Mouse (Mus musculus) intestine, embryonic 16.5 days (tissue): ENCODE data around the gene Mrnip. TPM values are rescaled to one million over a fixed set of nuclear protein-coding genes. Genes with fewer than 3 reads are reported as not detected.

Experiments used
- ATAC-seq: fragments of 200-750 bp; cut with Nextera tagmentation; 2 replicates; pipeline ENCODE4 v1.8.0; 2017; ENCODE audit warnings: moderate TSS enrichment, moderate library complexity
- H3K27ac ChIP-seq: fragments of 300-500 bp; sonication (generic); 2 replicates; pipeline ENCODE4 v1.5.1; 2014; ENCODE audit warnings: mild to moderate bottlenecking, low read length
- H3K27me3 ChIP-seq: fragments of 300-500 bp; sonication (generic); replicated peaks from 2 replicates; pipeline ENCODE4 v1.6.1; 2014; ENCODE audit warnings: low read length, control low read depth, mixed read lengths; ENCODE audit not compliant: control insufficient read depth, insufficient read depth
- H3K36me3 ChIP-seq: fragments of 300-500 bp; sonication (generic); 2 replicates; pipeline ENCODE4 v1.6.1; 2014; ENCODE audit warnings: low read length, control low read depth; ENCODE audit not compliant: control insufficient read depth, insufficient read depth
- H3K4me1 ChIP-seq: fragments of 300-500 bp; sonication (generic); 2 replicates; pipeline ENCODE4 v1.6.1; 2014; ENCODE audit warnings: low read length, control low read depth, mixed read lengths; ENCODE audit not compliant: control insufficient read depth, insufficient read depth
- H3K4me2 ChIP-seq: fragments of 300-500 bp; sonication (generic); 2 replicates; pipeline ENCODE4 v1.6.1; 2014; ENCODE audit warnings: low read depth, low read length, control low read depth
- H3K4me3 ChIP-seq: fragments of 300-500 bp; sonication (generic); 2 replicates; pipeline ENCODE4 v1.5.1; 2014; ENCODE audit warnings: mild to moderate bottlenecking, low read length
- H3K9ac ChIP-seq: fragments of 300-500 bp; sonication (generic); 2 replicates; pipeline ENCODE4 v1.6.1; 2014; ENCODE audit warnings: low read depth, low read length
- H3K9me3 ChIP-seq: fragments of 300-500 bp; sonication (generic); 2 replicates; pipeline ENCODE4 v1.6.1; 2016; ENCODE audit warnings: low read length, control low read depth; ENCODE audit not compliant: control insufficient read depth
- WGBS: fragments of 180-500 bp; shearing (Covaris S2); extraction: QIAGEN DNeasy Blood & Tissue Kit; methylation state at CpG from one replicate; pipeline ENCODE4 v1.1.7; 2014; 5-methylcytosine and 5-hydroxymethylcytosine counted together
- polyA plus RNA-seq: library from polyadenylated mRNA; unstranded; fragments of >200 nt; fragmentation: Nextera tagmentation; extraction: Ambion mirVana; gene quantifications from 2 replicates; pipeline ENCODE4 v1.2.1, GENCODE M21; 2015

The Mrnip gene
- polyA plus RNA-seq, 1 experiment from 2014 or later: 12.4 TPM

DNA sequence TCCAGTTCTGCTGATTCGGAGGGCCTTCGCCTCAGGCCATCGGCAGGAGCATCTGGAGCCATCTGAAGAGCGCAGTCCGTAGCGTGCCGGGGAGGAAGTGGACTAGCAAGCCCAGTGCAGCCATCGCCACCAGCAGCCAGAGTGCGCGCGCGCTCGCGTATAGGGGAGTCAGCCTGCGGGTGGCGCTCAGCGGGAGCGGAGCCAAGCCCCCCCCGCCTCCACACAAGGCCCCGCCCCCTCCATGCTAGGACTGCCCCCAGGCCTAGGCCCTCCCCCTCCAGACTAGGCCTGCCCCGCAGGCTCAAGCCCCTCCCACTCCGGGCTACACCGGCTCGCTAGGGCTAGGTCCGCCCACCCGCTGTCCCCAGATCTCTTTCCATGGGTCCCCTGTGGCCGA lies 62.3 kb downstream of the Mrnip start:
- Histone ChIP-seq H3K4me1 (peaks cover 20% of the 10 kb centered on the region), H3K36me3 (peaks cover 18% of the 10 kb centered on the region), H3K27me3 (no peaks in the 10 kb centered on the region), H3K4me3 (peak overlapping the region; percentile 69), H3K4me2 (peak overlapping the region; percentile 96), H3K9ac (peak overlapping the region; percentile 63), H3K27ac (no peak overlapping the region), H3K9me3 (no peaks in the 10 kb centered on the region)
- ATAC-seq: peak; percentile 94
- WGBS: 1% methylated on average over 26 of the region's 27 CpGs

DNA sequence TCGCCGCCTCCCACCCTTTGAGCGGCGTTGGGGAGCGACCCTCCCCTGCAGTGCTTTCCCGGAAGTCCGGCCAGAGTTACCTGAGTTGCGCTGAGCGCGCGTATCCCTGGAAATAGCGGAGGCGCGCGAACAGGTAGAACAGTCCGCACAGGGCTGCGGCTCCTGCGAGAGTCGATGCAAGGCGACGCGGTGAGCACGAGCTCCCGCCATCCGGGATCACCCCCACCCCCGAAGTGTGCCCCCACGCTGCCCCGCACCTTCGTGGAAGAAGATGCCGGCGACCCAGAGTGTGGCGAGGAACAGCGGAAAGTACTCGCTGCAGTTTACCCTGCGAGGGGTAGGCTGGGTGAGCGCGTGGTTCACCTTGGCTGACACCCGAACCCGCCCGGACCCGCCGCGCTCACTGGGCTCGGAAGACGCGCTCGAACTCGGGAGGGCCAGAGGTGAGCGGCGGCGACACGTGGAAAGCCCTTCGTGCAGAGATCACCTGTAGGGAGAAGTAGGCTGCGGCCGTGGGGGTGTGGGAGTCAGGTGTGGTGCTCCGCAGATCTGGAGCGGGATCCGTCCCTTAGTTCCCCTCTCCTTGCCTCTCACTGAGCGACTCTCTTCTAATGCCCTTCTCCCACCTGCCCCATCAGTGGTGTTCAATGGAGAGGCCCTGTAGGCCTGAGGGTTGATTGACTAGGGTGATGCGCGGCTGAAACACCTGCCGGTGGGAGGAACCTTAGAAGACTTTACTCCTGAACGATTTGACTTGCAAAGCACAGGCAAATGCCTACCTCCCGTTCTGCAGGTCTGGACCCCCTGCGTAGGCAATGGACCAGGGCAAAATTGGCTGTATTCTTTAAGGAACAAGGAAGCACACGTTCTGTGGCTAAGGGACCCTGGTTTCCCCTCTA lies 62.9 kb downstream of the Mrnip start:
- peak; percentile 43 for ATAC-seq
- H3K4me2 ChIP-seq: peak overlapping the region; percentile 96
- H3K4me1 ChIP-seq: peaks cover 20% of the 10 kb centered on the region
- 2% methylated on average over 66 of the region's 66 CpGs for WGBS
- no peaks in the 10 kb centered on the region for H3K27me3 ChIP-seq
- H3K9ac ChIP-seq: peak overlapping the region; percentile 63
- H3K27ac ChIP-seq: peak overlapping the region; percentile 18; the same call in 1 of the 2 replicates
- H3K4me3 ChIP-seq: peak overlapping the region; percentile 69
- no peaks in the 10 kb centered on the region for H3K9me3 ChIP-seq
- H3K36me3 ChIP-seq: peaks cover 18% of the 10 kb centered on the region

DNA sequence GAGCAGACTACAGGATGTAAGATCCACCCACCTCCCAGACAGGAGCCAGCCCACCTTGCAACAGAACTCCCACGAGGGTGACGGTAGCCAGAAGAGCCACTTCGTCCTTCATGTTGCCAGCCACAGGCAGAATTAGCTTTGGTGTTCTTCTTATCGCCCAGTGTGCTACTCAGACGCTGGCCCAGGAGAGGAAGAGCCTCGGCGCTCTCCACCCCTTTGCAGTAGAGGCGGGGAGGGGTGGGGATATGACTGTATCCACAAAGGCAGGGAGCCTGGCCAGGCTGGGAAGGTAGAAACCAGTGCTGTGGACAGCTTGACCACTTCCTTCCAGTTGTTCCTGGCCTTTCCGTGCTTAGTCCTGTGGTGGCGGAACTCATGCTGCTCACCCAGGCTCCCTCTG lies 64.1 kb downstream of the Mrnip start, which contains the start of gene Ltc4s:
TSS of gene Ltc4s (minus strand) at position 293 of the 400 bp plus-strand sequence.
- Histone ChIP-seq H3K27me3 (no peaks in the 10 kb centered on the region), H3K36me3 (peaks cover 12% of the 10 kb centered on the region), H3K9me3 (no peaks in the 10 kb centered on the region), H3K4me2 (peak within 1 kb of the TSS; percentile 96), H3K4me3 (peak within 1 kb of the TSS; percentile 69), H3K9ac (peak within 1 kb of the TSS; percentile 63; the same call in 1 of the 2 replicates), H3K27ac (no peak within 1 kb of the TSS), H3K4me1 (peaks cover 20% of the 10 kb centered on the region)
- 40% methylated on average over 10 of the region's 10 CpGs for WGBS
- ATAC-seq: peak; percentile 13; the same call in 1 of the 2 replicates

DNA sequence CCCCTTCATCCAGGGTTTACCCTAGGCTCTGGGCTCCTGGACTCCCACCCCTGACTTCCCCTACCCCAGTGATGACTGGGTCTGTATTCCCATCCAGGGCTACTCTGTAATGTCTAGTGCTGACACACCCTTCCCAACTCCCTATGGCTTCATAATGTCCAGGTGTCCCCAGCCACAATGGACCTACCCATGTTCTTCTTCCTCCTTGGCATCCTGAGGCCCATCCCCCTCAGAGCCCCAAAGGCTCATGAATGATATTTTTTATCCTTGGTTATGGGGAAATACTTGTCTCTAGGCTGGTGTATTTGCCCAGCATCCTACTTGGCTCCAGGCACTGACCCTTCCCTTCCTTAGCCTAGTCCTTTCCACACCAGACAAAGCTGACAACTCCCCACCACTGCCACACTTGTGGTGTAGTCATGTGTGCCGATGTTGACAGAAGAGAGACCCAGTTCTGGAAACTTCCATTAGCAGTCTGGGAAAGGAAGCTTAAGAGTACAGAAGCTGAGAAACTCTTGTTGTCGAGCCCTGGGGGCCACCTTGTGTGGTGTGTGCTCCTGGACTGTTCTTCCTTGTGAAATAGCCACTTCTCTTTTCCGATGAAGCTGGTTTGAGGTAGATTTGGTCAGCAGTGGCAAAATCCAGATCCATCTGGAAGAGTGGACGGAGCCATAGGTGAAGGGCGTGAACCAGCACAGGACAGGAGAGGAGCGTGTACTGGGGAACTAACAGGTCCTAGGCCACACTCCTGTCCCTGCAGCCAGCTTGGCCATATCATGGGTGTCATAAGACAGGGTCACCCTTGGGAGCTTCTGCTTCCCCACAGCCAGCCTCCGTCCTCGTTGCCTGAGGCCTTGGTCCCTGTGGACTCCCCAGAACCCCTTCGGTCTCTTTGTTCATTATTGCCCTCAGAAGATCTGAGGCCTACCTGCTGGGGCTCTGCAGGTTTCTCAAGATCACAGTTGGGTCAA lies 64.9 kb downstream of the Mrnip start:
- H3K4me2 ChIP-seq: no peak overlapping the region
- peaks cover 20% of the 10 kb centered on the region for H3K4me1 ChIP-seq
- H3K27me3 ChIP-seq: no peaks in the 10 kb centered on the region
- no peaks in the 10 kb centered on the region for H3K9me3 ChIP-seq
- H3K9ac ChIP-seq: no peak overlapping the region
- ATAC-seq: no peak
- H3K36me3 ChIP-seq: peaks cover 5% of the 10 kb centered on the region; the same call in 1 of the 2 replicates
- WGBS: 89% methylated on average over 9 of the region's 9 CpGs
- H3K4me3 ChIP-seq: no peak overlapping the region
- H3K27ac ChIP-seq: no peak overlapping the region

DNA sequence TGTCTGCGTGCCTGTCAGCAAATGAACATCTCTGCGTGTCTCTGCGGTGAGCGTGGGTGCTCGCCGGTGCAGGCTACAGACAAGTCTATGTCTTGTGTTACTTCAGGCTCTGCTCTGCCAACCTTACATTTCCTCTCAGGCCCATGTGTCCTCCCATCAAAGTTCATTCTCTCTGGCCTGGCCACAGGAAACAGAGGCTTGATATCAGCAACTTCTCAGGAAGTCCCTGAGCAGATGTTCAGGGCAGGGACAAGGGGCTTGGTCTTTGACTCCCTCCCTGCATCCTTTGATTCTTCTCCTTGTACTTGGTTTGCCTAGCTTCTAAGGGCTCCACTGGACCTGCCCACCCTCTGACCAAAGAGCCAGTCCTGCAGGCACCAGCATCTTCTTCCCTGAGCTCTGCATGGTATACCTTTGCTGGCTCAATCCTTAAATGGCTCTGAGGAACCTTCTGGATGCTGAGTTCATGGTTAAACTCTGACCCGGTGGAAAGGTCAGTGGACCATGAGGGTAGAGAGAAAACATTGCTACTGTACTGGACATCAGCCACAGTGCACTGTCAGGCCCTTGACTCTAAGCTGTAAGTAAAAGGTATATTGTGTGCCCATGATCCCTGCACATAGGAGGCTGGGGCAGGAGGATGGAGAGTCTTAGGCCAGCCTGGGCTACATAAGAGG lies 66.1 kb downstream of the Mrnip start:
- Histone ChIP-seq H3K27me3 (no peaks in the 10 kb centered on the region), H3K4me2 (no peak overlapping the region)
- ATAC-seq: no peak

DNA sequence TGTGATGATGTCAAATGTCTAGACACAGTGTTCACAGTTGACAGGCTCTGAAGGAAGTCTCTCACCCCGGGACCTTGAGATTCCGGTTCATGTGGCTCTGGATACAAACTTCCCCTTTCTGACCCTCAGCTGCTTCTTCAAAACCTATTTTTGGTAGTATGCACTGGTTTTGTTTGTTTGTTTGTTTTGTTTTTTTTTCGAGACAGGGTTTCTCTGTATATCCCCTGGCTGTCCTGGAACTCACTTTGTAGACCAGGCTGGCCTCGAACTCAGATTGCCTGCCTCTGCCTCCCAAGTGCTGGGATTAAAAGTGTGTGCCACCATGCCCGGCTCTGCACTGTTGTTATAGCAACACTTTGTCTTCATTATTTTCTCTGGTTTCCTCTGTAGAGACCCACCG lies 69.7 kb downstream of the Mrnip start:
- no peak for ATAC-seq
- H3K36me3 ChIP-seq: no peaks in the 10 kb centered on the region
- no peak overlapping the region for H3K9ac ChIP-seq
- no peak overlapping the region for H3K4me2 ChIP-seq
- no peaks in the 10 kb centered on the region for H3K9me3 ChIP-seq
- 79% methylated on average over 6 of the region's 6 CpGs for WGBS
- no peak overlapping the region for H3K4me3 ChIP-seq
- no peaks in the 10 kb centered on the region for H3K27me3 ChIP-seq
- no peak overlapping the region for H3K27ac ChIP-seq
- no peaks in the 10 kb centered on the region for H3K4me1 ChIP-seq

More for the DNA sequence above, 66.1 kb downstream of the Mrnip start:
- 86% methylated on average over 7 of the region's 7 CpGs for WGBS
- H3K4me1 ChIP-seq: peaks cover 20% of the 10 kb centered on the region
- H3K36me3 ChIP-seq: no peaks in the 10 kb centered on the region
- H3K9ac ChIP-seq: no peak overlapping the region
- no peak overlapping the region for H3K27ac ChIP-seq
- H3K9me3 ChIP-seq: no peaks in the 10 kb centered on the region
- no peak overlapping the region for H3K4me3 ChIP-seq

DNA sequence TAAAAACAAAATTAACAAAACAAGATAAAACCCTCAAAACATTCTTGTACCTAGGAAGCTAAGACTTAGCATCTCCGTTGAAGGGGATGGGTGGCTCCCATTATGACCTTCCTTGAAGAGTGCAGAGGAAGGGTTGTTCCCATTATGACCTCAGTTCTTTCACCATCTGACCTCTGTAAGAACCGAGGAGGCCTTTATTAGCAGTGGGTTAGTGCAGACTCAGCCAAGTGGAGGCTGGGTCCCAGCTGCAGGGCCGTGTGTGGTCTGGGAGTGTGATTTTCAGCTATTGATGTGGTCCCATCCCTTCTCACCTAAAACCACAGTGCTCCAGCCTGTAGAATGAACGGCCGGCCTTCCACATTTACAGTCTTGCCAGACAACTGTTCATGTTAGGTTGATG lies 71.0 kb downstream of the Mrnip start:
- H3K27me3 ChIP-seq: no peaks in the 10 kb centered on the region
- WGBS: 75% methylated on average over 5 of the region's 5 CpGs
- no peaks in the 10 kb centered on the region for H3K36me3 ChIP-seq
- ATAC-seq: no peak
- no peaks in the 10 kb centered on the region for H3K9me3 ChIP-seq
- H3K4me1 ChIP-seq: no peaks in the 10 kb centered on the region
- H3K27ac ChIP-seq: no peak overlapping the region
- H3K4me2 ChIP-seq: no peak overlapping the region
- no peak overlapping the region for H3K9ac ChIP-seq
- H3K4me3 ChIP-seq: no peak overlapping the region

DNA sequence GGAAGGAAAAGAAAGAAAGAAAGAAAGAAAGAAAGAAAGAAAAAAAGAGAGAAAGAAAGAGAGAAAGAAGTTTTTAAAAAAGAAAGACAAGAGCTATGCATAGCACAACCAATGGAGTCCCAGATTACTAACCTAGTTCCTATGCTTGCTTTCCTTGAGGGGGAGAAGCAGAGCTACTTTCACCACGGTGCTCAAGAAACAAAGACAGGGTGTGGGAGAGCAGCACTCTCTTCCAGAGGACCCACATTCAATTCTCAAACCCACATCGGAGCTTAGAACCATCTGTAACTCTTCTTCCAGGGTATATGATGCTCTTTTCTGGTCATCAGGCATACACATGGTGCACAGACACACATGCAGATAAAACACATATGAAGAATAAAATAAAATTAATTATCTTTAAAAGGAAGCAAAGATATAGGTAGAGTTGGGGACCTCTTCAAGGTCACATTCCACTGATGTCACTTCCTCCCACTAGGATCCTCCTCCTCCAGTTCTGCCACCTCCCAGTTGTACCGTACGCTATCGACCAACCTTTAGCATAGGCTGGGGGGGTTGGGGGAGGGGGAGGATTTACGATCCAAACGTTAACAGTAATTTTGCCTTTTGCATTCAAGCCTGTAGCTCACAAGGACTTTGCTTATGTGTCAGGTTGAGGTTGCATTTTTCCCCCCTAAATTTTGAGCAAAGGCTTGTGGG lies 74.4 kb downstream of the Mrnip start:
- no peak for ATAC-seq
- whole genome bisulfite sequencing: 66% methylated on average over 7 of the region's 7 CpGs
- Histone ChIP-seq H3K27me3 (no peaks in the 10 kb centered on the region), H3K36me3 (no peaks in the 10 kb centered on the region), H3K9me3 (no peaks in the 10 kb centered on the region), H3K9ac (no peak overlapping the region), H3K27ac (no peak overlapping the region), H3K4me2 (no peak overlapping the region), H3K4me3 (no peak overlapping the region), H3K4me1 (peaks cover 5% of the 10 kb centered on the region)
